Mouse (Mus musculus) testis, adult 2 months (tissue): ENCODE measurements around the gene Mapk8ip1. TPM values are rescaled to one million over a fixed set of nuclear protein-coding genes. Genes with fewer than 3 reads are reported as not detected.

Experiments
- H3K27ac ChIP-seq: fragments of 200-500 bp; 2 replicates; pipeline ENCODE4 v1.5.1; 2012; ENCODE audit warnings: low read depth, low read length; ENCODE audit not compliant: control insufficient read depth, insufficient read depth
- H3K27me3 ChIP-seq: fragments of 200-500 bp; 2 replicates; pipeline ENCODE4 v1.6.1; 2012; ENCODE audit warnings: mild to moderate bottlenecking, low read length, moderate library complexity; ENCODE audit not compliant: control insufficient read depth, insufficient read depth
- H3K36me3 ChIP-seq: fragments of 200-500 bp; 2 replicates; pipeline ENCODE4 v1.6.1; 2012; ENCODE audit warnings: mild to moderate bottlenecking, low read length; ENCODE audit not compliant: control insufficient read depth, insufficient read depth
- H3K4me1 ChIP-seq: fragments of 200-500 bp; 2 replicates; pipeline ENCODE4 v1.6.1; 2012; ENCODE audit warnings: low read length; ENCODE audit not compliant: control insufficient read depth, insufficient read depth
- H3K4me3 ChIP-seq: fragments of 200-500 bp; 2 replicates; pipeline ENCODE4 v1.5.1; 2012; ENCODE audit warnings: low read depth, mild to moderate bottlenecking, low read length, moderate library complexity, mixed read lengths; ENCODE audit not compliant: control insufficient read depth
- CTCF ChIP-seq: fragments of 200-500 bp; IDR thresholded peaks from 2 replicates; pipeline ENCODE4 v1.5.1; 2012; ENCODE audit warnings: low read depth, mild to moderate bottlenecking, inconsistent platforms, low read length, moderate library complexity; ENCODE audit not compliant: control insufficient read depth, insufficient read depth, insufficient replicate concordance
- POLR2A ChIP-seq: fragments of 200-500 bp; IDR thresholded peaks from 2 replicates; pipeline ENCODE4 v1.6.1; 2012; ENCODE audit warnings: low read depth, mild to moderate bottlenecking, inconsistent platforms, low read length, moderate library complexity; ENCODE audit not compliant: control insufficient read depth
- polyA plus RNA-seq: library from polyadenylated mRNA; depleted of rRNA; stranded (reverse); fragments of >200 nt; gene quantifications from 2 replicates; pipeline ENCODE4 v1.2.3, GENCODE M21; 2012

Gene Mapk8ip1
- polyA plus RNA-seq, 1 experiment: 23.2 TPM

GRCm38 (mm10) chr2:92360893-92361292 lies 40.2 kb downstream of the Mapk8ip1 start:
- Histone ChIP-seq H3K4me3 (no peak overlapping the region), H3K4me1 (no peaks in the 10 kb centered on the region), H3K27ac (no peak overlapping the region), H3K27me3 (no peaks in the 10 kb centered on the region), H3K36me3 (peaks cover 2% of the 10 kb centered on the region)
- no peak for TF ChIP-seq POLR2A

- no peak overlapping the region for H3K4me3 ChIP-seq
- no peaks in the 10 kb centered on the region for H3K27me3 ChIP-seq
- TF ChIP-seq CTCF (no peak), POLR2A (no peak)
- H3K27ac ChIP-seq: no peak overlapping the region
- H3K4me1 ChIP-seq: no peaks in the 10 kb centered on the region
- peaks cover 2% of the 10 kb centered on the region for H3K36me3 ChIP-seq
Observed at GRCm38 (mm10) chr2:92360186-92360823, 40.8 kb downstream of the Mapk8ip1 start.

GRCm38 (mm10) chr2:92359301-92359700 lies 41.8 kb downstream of the Mapk8ip1 start:
- TF ChIP-seq POLR2A (no peak), CTCF (no peak)
- Histone ChIP-seq H3K27me3 (no peaks in the 10 kb centered on the region), H3K27ac (no peak overlapping the region), H3K4me3 (no peak overlapping the region), H3K4me1 (no peaks in the 10 kb centered on the region), H3K36me3 (peaks cover 2% of the 10 kb centered on the region)

- TF ChIP-seq CTCF: no peak
- no peak for TF ChIP-seq POLR2A
- H3K27me3 ChIP-seq: no peaks in the 10 kb centered on the region
- H3K27ac ChIP-seq: peak overlapping the region; percentile 37
- H3K36me3 ChIP-seq: peaks cover 2% of the 10 kb centered on the region
- H3K4me3 ChIP-seq: no peak overlapping the region
- H3K4me1 ChIP-seq: no peaks in the 10 kb centered on the region; the same call in 1 of the 2 replicates
Observed at GRCm38 (mm10) chr2:92354224-92354623, 46.8 kb downstream of the Mapk8ip1 start.

- H3K4me3 ChIP-seq: no peak overlapping the region
- no peak overlapping the region for H3K27ac ChIP-seq
- no peaks in the 10 kb centered on the region for H3K27me3 ChIP-seq
- H3K4me1 ChIP-seq: no peaks in the 10 kb centered on the region; the same call in 1 of the 2 replicates
- no peak for TF ChIP-seq CTCF
- no peak for TF ChIP-seq POLR2A
- no peaks in the 10 kb centered on the region; the same call in none of the 2 replicates for H3K36me3 ChIP-seq
Observed at GRCm38 (mm10) chr2:92353402-92353801, 47.7 kb downstream of the Mapk8ip1 start.

- H3K27ac ChIP-seq: no peak overlapping the region
- no peaks in the 10 kb centered on the region; the same call in 1 of the 2 replicates for H3K4me1 ChIP-seq
- no peaks in the 10 kb centered on the region for H3K27me3 ChIP-seq
- H3K36me3 ChIP-seq: no peaks in the 10 kb centered on the region; the same call in 1 of the 2 replicates
- TF ChIP-seq CTCF: no peak
- TF ChIP-seq POLR2A: no peak
- no peak overlapping the region for H3K4me3 ChIP-seq
Observed at GRCm38 (mm10) chr2:92350686-92351085, 50.4 kb downstream of the Mapk8ip1 start.

GRCm38 (mm10) chr2:92349589-92350425 lies 51.3 kb downstream of the Mapk8ip1 start:
- Histone ChIP-seq H3K4me1 (no peaks in the 10 kb centered on the region; the same call in 1 of the 2 replicates), H3K27me3 (no peaks in the 10 kb centered on the region), H3K4me3 (no peak overlapping the region), H3K27ac (no peak overlapping the region), H3K36me3 (no peaks in the 10 kb centered on the region; the same call in 1 of the 2 replicates)
- no peak for TF ChIP-seq CTCF
- TF ChIP-seq POLR2A: no peak
